ENCODE assay signal across 8 mouse cellular contexts in genomic region chr16:87307109-87307735, GRCm38 (mm10). TPM values are rescaled to one million over a fixed set of nuclear protein-coding genes. Genes with fewer than 3 reads are reported as not detected.
A peak's percentile ranks its signal among the peaks of the same experiment; 100 is the strongest.
DNase-seq lines count a peak whose midpoint lies in the region; ATAC-seq lines count a peak whose summit lies in the region.

No protein-coding gene starts in this region.

- no peak overlapping the region for H3K4me3 ChIP-seq in embryonic facial prominence, embryonic 15.5 days (replicated peaks)

- H3K36me3 ChIP-seq in embryonic facial prominence, embryonic 15.5 days: no peaks in the 10 kb centered on the region

- no peak overlapping the region for H3K27ac ChIP-seq in embryonic facial prominence, embryonic 15.5 days (replicated peaks)

- intact Hi-C loops in heart, postnatal 25 days (cut with DNase I): loop anchor here (5.0 kb wide), 1 partner anchor 45 kb away; no protein-coding TSS in a partner anchor

- 0 out of 2 replicates have a peak, but pooled peaks have one; percentile 7 for ATAC-seq in embryonic facial prominence, embryonic 15.5 days (ENCODE audit: insufficient number of reproducible peaks, low FRiP score, low TSS enrichment, low read depth)

- DNase-seq in layer of hippocampus, adult 8-10 months (ENCODE audit: low spot score in 2 of 2): peak; percentile 6 to 7
- DNase-seq in layer of hippocampus, postnatal 25 days (ENCODE audit: extremely low spot score in 1 of 2, low spot score in 1 of 2): no peak
- DNase-seq in heart, postnatal 25 days (ENCODE audit: low spot score): peak; percentile 8
- DNase-seq in right cerebral cortex, postnatal 36 days (ENCODE audit: low spot score in 2 of 2): peak; percentile 7 to 34
- no peak for DNase-seq in cerebellum, adult 18-20 months
- no peak for DNase-seq in embryo, embryonic 10 days (ENCODE audit: low spot score)
- DNase-seq in cerebellum, postnatal 25 days: no peak

- no peaks in the 10 kb centered on the region for H3K27me3 ChIP-seq in embryonic facial prominence, embryonic 15.5 days

- peaks cover 3% of the 10 kb centered on the region; the same call in 1 of the 2 replicates for H3K4me1 ChIP-seq in embryonic facial prominence, embryonic 15.5 days

- 54% methylated on average over 10 of the region's 10 CpGs for WGBS in embryonic facial prominence, embryonic 15.5 days

- H3K9me3 ChIP-seq in embryonic facial prominence, embryonic 15.5 days (replicated peaks): no peaks in the 10 kb centered on the region

- H3K9ac ChIP-seq in embryonic facial prominence, embryonic 15.5 days: no peak overlapping the region

- H3K4me2 ChIP-seq in embryonic facial prominence, embryonic 15.5 days (replicated peaks): no peak overlapping the region

RNA-seq across cellular contexts. Expression of gene N6amt1, which starts 46.8 kb away (rescaled TPM):
- total RNA-seq in layer of hippocampus, adult 8-10 months (2022): 10 to 100 TPM; 17.0 to 19.9 (median 18.5) TPM
- 10 to 100 TPM; 17.1 to 20.5 TPM for total RNA-seq in layer of hippocampus, postnatal 25 days (2021)
- 23.4 and 25.7 TPM in 2 replicates for polyA plus RNA-seq in embryonic facial prominence, embryonic 15.5 days (2015; fragmentation: Nextera tagmentation; extraction: Ambion mirVana)
- 10 to 100 TPM; 16.0 to 17.2 TPM for total RNA-seq in heart, postnatal 25 days (2021)

Comparison
In these comparisons a context has a peak if more than half of its experiments do, and no peak if none do; other contexts are left out.
1. DNase-seq: peak in layer of hippocampus, adult 8-10 months (2 of 2), heart, postnatal 25 days (single experiment) and right cerebral cortex, postnatal 36 days (2 of 2); none in layer of hippocampus, postnatal 25 days (0 of 2), cerebellum, adult 18-20 months (0 of 2), embryo, embryonic 10 days (single experiment) and cerebellum, postnatal 25 days (0 of 2).